Mouse (Mus musculus): Measurements from ENCODE around the gene Gm49383. TPM values are rescaled to one million over a fixed set of nuclear protein-coding genes. Genes with fewer than 3 reads are reported as not detected.
"Not testable (repeated sequence)": the region's sequence is repeated elsewhere in the genome, so short reads cannot be mapped to it uniquely, and the experiment has no call there.

The Gm49383 gene
- polyA plus RNA-seq, 1 experiment from 2014 or later, result 27.5 TPM

- Histone ChIP-seq H3K4me1 (replicated peaks; ENCODE audit: control insufficient read depth, insufficient read depth, low read length) (no peaks in the 10 kb centered on the region), H3K4me3 (ENCODE audit: low read depth, low read length) (no peak overlapping the region), H3K27me3 (replicated peaks; ENCODE audit: control insufficient read depth, insufficient read depth, low read length) (no peaks in the 10 kb centered on the region), H3K27ac (ENCODE audit: low read depth) (no peak overlapping the region), H3K9me3 (ENCODE audit: control insufficient read depth, low read length) (no peaks in the 10 kb centered on the region), H3K4me2 (ENCODE audit: low read length) (no peak overlapping the region), H3K36me3 (ENCODE audit: control insufficient read depth, insufficient read depth, low read length) (peaks cover 48% of the 10 kb centered on the region), H3K9ac (ENCODE audit: low read length) (no peak overlapping the region)
- WGBS, result 88% methylated on average over 3 of the region's 3 CpGs
- DNase-seq (ENCODE audit: low spot score) (no peak), ATAC-seq (replicated peaks; ENCODE audit: low FRiP score, low TSS enrichment, low read depth) (no peak)
Measured at GRCm38 (mm10) chr12:69177526-69177925, 19.4 kb downstream of the Gm49383 start.

- H3K4me1 ChIP-seq (replicated peaks; ENCODE audit: control insufficient read depth, insufficient read depth, low read length), result no peaks in the 10 kb centered on the region
- no peak overlapping the region for H3K4me3 ChIP-seq (ENCODE audit: low read depth, low read length)
- no peak for ATAC-seq (replicated peaks; ENCODE audit: low FRiP score, low TSS enrichment, low read depth)
- 86% methylated on average over 3 of the region's 3 CpGs for WGBS
- no peak overlapping the region for H3K4me2 ChIP-seq (ENCODE audit: low read length)
- no peaks in the 10 kb centered on the region for H3K27me3 ChIP-seq (replicated peaks; ENCODE audit: control insufficient read depth, insufficient read depth, low read length)
- no peaks in the 10 kb centered on the region for H3K9me3 ChIP-seq (ENCODE audit: control insufficient read depth, low read length)
- H3K36me3 ChIP-seq (ENCODE audit: control insufficient read depth, insufficient read depth, low read length), result peaks cover 38% of the 10 kb centered on the region
- H3K9ac ChIP-seq (ENCODE audit: low read length), result no peak overlapping the region
- no peak overlapping the region for H3K27ac ChIP-seq (ENCODE audit: low read depth)
- no peak for DNase-seq (ENCODE audit: low spot score)
Measured at GRCm38 (mm10) chr12:69175975-69176374, 20.9 kb downstream of the Gm49383 start.

- no peak overlapping the region for H3K4me3 ChIP-seq (ENCODE audit: low read depth, low read length)
- no peak for DNase-seq (ENCODE audit: low spot score)
- no peak overlapping the region for H3K9ac ChIP-seq (ENCODE audit: low read length)
- no peak overlapping the region for H3K4me2 ChIP-seq (ENCODE audit: low read length)
- WGBS, result 90% methylated on average over 2 of the region's 2 CpGs
- no peaks in the 10 kb centered on the region for H3K9me3 ChIP-seq (ENCODE audit: control insufficient read depth, low read length)
- H3K27me3 ChIP-seq (replicated peaks; ENCODE audit: control insufficient read depth, insufficient read depth, low read length), result no peaks in the 10 kb centered on the region
- ATAC-seq (replicated peaks; ENCODE audit: low FRiP score, low TSS enrichment, low read depth), result no peak
- no peak overlapping the region for H3K27ac ChIP-seq (ENCODE audit: low read depth)
- H3K36me3 ChIP-seq (ENCODE audit: control insufficient read depth, insufficient read depth, low read length), result peaks cover 27% of the 10 kb centered on the region
- H3K4me1 ChIP-seq (replicated peaks; ENCODE audit: control insufficient read depth, insufficient read depth, low read length), result peaks cover 12% of the 10 kb centered on the region
Measured at GRCm38 (mm10) chr12:69171307-69171706, 25.6 kb downstream of the Gm49383 start.

- Histone ChIP-seq H3K9me3 (ENCODE audit: control insufficient read depth, low read length) (no peaks in the 10 kb centered on the region), H3K4me3 (ENCODE audit: low read depth, low read length) (peak within 1 kb of the TSS; percentile 74), H3K27ac (ENCODE audit: low read depth) (peak within 1 kb of the TSS; percentile 65; the same call in 1 of the 2 replicates), H3K9ac (ENCODE audit: low read length) (peak within 1 kb of the TSS; percentile 66), H3K36me3 (ENCODE audit: control insufficient read depth, insufficient read depth, low read length) (peaks cover 7% of the 10 kb centered on the region; the same call in 1 of the 2 replicates), H3K27me3 (replicated peaks; ENCODE audit: control insufficient read depth, insufficient read depth, low read length) (no peaks in the 10 kb centered on the region), H3K4me1 (replicated peaks; ENCODE audit: control insufficient read depth, insufficient read depth, low read length) (peaks cover 12% of the 10 kb centered on the region), H3K4me2 (ENCODE audit: low read length) (peak within 1 kb of the TSS; percentile 88)
- DNase-seq (ENCODE audit: low spot score) (peak; percentile 98), ATAC-seq (replicated peaks; ENCODE audit: low FRiP score, low TSS enrichment, low read depth) (peak; percentile 91)
- under 1% methylated on average over 40 of the region's 40 CpGs for WGBS
Measured at GRCm38 (mm10) chr12:69168461-69169106, 28.3 kb downstream of the Gm49383 start, which contains the start of gene Lrr1. Gene Lrr1 (plus strand): TSS chr12:69168814.

GRCm38 (mm10) chr12:69167656-69168460 lies 29.0 kb downstream of the Gm49383 start:
- H3K4me2 ChIP-seq (ENCODE audit: low read length), result peak overlapping the region; percentile 88
- no peaks in the 10 kb centered on the region for H3K9me3 ChIP-seq (ENCODE audit: control insufficient read depth, low read length)
- peaks cover 12% of the 10 kb centered on the region for H3K4me1 ChIP-seq (replicated peaks; ENCODE audit: control insufficient read depth, insufficient read depth, low read length)
- H3K27me3 ChIP-seq (replicated peaks; ENCODE audit: control insufficient read depth, insufficient read depth, low read length), result no peaks in the 10 kb centered on the region
- H3K4me3 ChIP-seq (ENCODE audit: low read depth, low read length), result peak overlapping the region; percentile 74
- H3K27ac ChIP-seq (ENCODE audit: low read depth), result no peak overlapping the region; the same call in 1 of the 2 replicates
- 7% methylated on average over 18 of the region's 18 CpGs for WGBS
- DNase-seq (ENCODE audit: low spot score), result no peak
- peak overlapping the region; percentile 66 for H3K9ac ChIP-seq (ENCODE audit: low read length)
- peak; percentile 20; the same call in 1 of the 2 replicates for ATAC-seq (replicated peaks; ENCODE audit: low FRiP score, low TSS enrichment, low read depth)
- no peaks in the 10 kb centered on the region for H3K36me3 ChIP-seq (ENCODE audit: control insufficient read depth, insufficient read depth, low read length)

- not testable (repeated sequence) for H3K27ac ChIP-seq (ENCODE audit: low read depth); H3K27me3 ChIP-seq (replicated peaks; ENCODE audit: control insufficient read depth, insufficient read depth, low read length); H3K4me2 ChIP-seq (ENCODE audit: low read length); ATAC-seq (replicated peaks; ENCODE audit: low FRiP score, low TSS enrichment, low read depth); DNase-seq (ENCODE audit: low spot score); H3K9me3 ChIP-seq (ENCODE audit: control insufficient read depth, low read length); H3K36me3 ChIP-seq (ENCODE audit: control insufficient read depth, insufficient read depth, low read length); H3K4me3 ChIP-seq (ENCODE audit: low read depth, low read length); H3K9ac ChIP-seq (ENCODE audit: low read length)
- WGBS, result 71% methylated on average over 8 of the region's 8 CpGs
- peaks cover 12% of the 10 kb centered on the region for H3K4me1 ChIP-seq (replicated peaks; ENCODE audit: control insufficient read depth, insufficient read depth, low read length)
Measured at GRCm38 (mm10) chr12:69166861-69167581, 29.9 kb downstream of the Gm49383 start.

- Histone ChIP-seq H3K4me3 (ENCODE audit: low read depth, low read length) (no peak overlapping the region), H3K9ac (ENCODE audit: low read length) (no peak overlapping the region), H3K9me3 (ENCODE audit: control insufficient read depth, low read length) (no peaks in the 10 kb centered on the region), H3K4me2 (ENCODE audit: low read length) (no peak overlapping the region), H3K36me3 (ENCODE audit: control insufficient read depth, insufficient read depth, low read length) (no peaks in the 10 kb centered on the region), H3K27ac (ENCODE audit: low read depth) (no peak overlapping the region), H3K27me3 (replicated peaks; ENCODE audit: control insufficient read depth, insufficient read depth, low read length) (no peaks in the 10 kb centered on the region), H3K4me1 (replicated peaks; ENCODE audit: control insufficient read depth, insufficient read depth, low read length) (peaks cover 9% of the 10 kb centered on the region)
- WGBS, result 40% methylated on average over 3 of the region's 3 CpGs
- ATAC-seq (replicated peaks; ENCODE audit: low FRiP score, low TSS enrichment, low read depth) (no peak), DNase-seq (ENCODE audit: low spot score) (no peak)
Measured at GRCm38 (mm10) chr12:69164904-69165303, 32.0 kb downstream of the Gm49383 start.

GRCm38 (mm10) chr12:69163586-69163985 lies 33.3 kb downstream of the Gm49383 start:
- not testable (repeated sequence) for H3K4me2 ChIP-seq (ENCODE audit: low read length); DNase-seq (ENCODE audit: low spot score); H3K4me1 ChIP-seq (replicated peaks; ENCODE audit: control insufficient read depth, insufficient read depth, low read length); H3K9me3 ChIP-seq (ENCODE audit: control insufficient read depth, low read length); H3K36me3 ChIP-seq (ENCODE audit: control insufficient read depth, insufficient read depth, low read length); H3K27ac ChIP-seq (ENCODE audit: low read depth); H3K9ac ChIP-seq (ENCODE audit: low read length); H3K27me3 ChIP-seq (replicated peaks; ENCODE audit: control insufficient read depth, insufficient read depth, low read length); H3K4me3 ChIP-seq (ENCODE audit: low read depth, low read length); ATAC-seq (replicated peaks; ENCODE audit: low FRiP score, low TSS enrichment, low read depth)
- 87% methylated on average over 4 of the region's 4 CpGs for WGBS

Data from intestine, embryonic 14.5 days (tissue).